In genomic region chr4:116074861-116075620, GRCm38 (mm10) we compare ENCODE assay signal across 8 mouse cellular contexts. TPM values are rescaled to one million over a fixed set of nuclear protein-coding genes. Genes with fewer than 3 reads are reported as not detected.
DNase-seq lines count a peak whose midpoint lies in the region; ATAC-seq lines count a peak whose summit lies in the region.

Uqcrh (minus strand) TSS chr4:116075071.
Lrrc41 (plus strand) TSS chr4:116075269.

- ATAC-seq in hindbrain, embryonic 16.5 days = peak; percentile 96

- H3K79me2 ChIP-seq in macrophage (ENCODE audit: inconsistent target) = peaks cover 86% of the 10 kb centered on the region

- DNase-seq in WW6 (ENCODE audit: low read depth, low spot score) = peak; percentile 90
- DNase-seq in cerebellum, postnatal 4 days (ENCODE audit: low spot score in 2 of 2) = peak; percentile 91 to 95
- DNase-seq in gastrocnemius, adult 18-20 months (ENCODE audit: low spot score) = peak; percentile 94
- peak; percentile 92 to 95 for DNase-seq in left cerebral cortex, adult 18-20 months (ENCODE audit: low spot score in 2 of 2)
- DNase-seq in right cerebral cortex, adult 18-20 months = peak; percentile 95
- peak; percentile 81 for DNase-seq in urinary bladder, postnatal 10 days (ENCODE audit: low spot score)

- WGBS in hindbrain, embryonic 16.5 days = under 1% methylated on average over 52 of the region's 55 CpGs
- WGBS in macrophage (ENCODE audit: missing documents) = under 1% methylated on average over 48 of the region's 55 CpGs

- H3K4me3 ChIP-seq in hindbrain, embryonic 16.5 days (ENCODE audit: low read length) = peak within 1 kb of the TSS; percentile 95
- H3K4me3 ChIP-seq in macrophage (ENCODE audit: inconsistent target) = peak within 1 kb of the TSS; percentile 98

- peak within 1 kb of the TSS; percentile 98 for H3K9ac ChIP-seq in hindbrain, embryonic 16.5 days (ENCODE audit: low read depth, low read length)

- H3K4me1 ChIP-seq in hindbrain, embryonic 16.5 days (ENCODE audit: control insufficient read depth, insufficient read depth, low read depth, low read length) = peaks cover 32% of the 10 kb centered on the region

- peak within 1 kb of the TSS; percentile 93 for H3K4me2 ChIP-seq in hindbrain, embryonic 16.5 days (ENCODE audit: low read length)

- no peaks in the 10 kb centered on the region for H3K27me3 ChIP-seq in hindbrain, embryonic 16.5 days (replicated peaks; ENCODE audit: control insufficient read depth, insufficient read depth, low read length)

- H3K36me3 ChIP-seq in hindbrain, embryonic 16.5 days (ENCODE audit: control insufficient read depth, insufficient read depth, low read length) = no peaks in the 10 kb centered on the region
- H3K36me3 ChIP-seq in macrophage (ENCODE audit: inconsistent target) = peaks cover 5% of the 10 kb centered on the region

- peak within 1 kb of the TSS; percentile 93 for H3K27ac ChIP-seq in hindbrain, embryonic 16.5 days (ENCODE audit: low read depth, low read length)
- peak within 1 kb of the TSS; percentile 83 for H3K27ac ChIP-seq in macrophage

- H3K9me3 ChIP-seq in hindbrain, embryonic 16.5 days (ENCODE audit: control insufficient read depth, low read length) = no peaks in the 10 kb centered on the region

RNA-seq across cellular contexts. Expression of gene Uqcrh, which starts in this region (rescaled TPM):
- total RNA-seq in gastrocnemius, adult 18-20 months (2021) = 100 to 1,000 TPM; 730 to 801 TPM
- 427 and 492 TPM in 2 replicates for polyA plus RNA-seq in hindbrain, embryonic 16.5 days (2015; fragmentation: Nextera tagmentation; extraction: Ambion mirVana)
- total RNA-seq in left cerebral cortex, adult 18-20 months (2021) = 100 to 1,000 TPM; 434 to 461 TPM
- 100 to 1,000 TPM in 3 of 26 experiments, 10 to 100 TPM in 23; 18.2 to 116 (median 63.7) TPM for total RNA-seq in macrophage (2018; cell fraction: chromatin; rRNA removed)
- 100 to 1,000 TPM; 315 to 507 (median 360) TPM for total RNA-seq in macrophage (2018; cell fraction: cytosol; rRNA removed)
- 100 to 1,000 TPM in 14 of 26 experiments, 10 to 100 TPM in 12; 48.7 to 196 (median 120) TPM for total RNA-seq in macrophage (2018; cell fraction: nucleus; rRNA removed)
- polyA plus RNA-seq in macrophage (2018) = 366 to 481 TPM (median 405 TPM) in 3 replicates

RNA-seq across cellular contexts. Expression of gene Lrrc41, which starts in this region (rescaled TPM):
- 10 to 100 TPM; 18.1 to 18.2 TPM for total RNA-seq in gastrocnemius, adult 18-20 months (2021)
- 72.1 and 78.4 TPM in 2 replicates for polyA plus RNA-seq in hindbrain, embryonic 16.5 days (2015; fragmentation: Nextera tagmentation; extraction: Ambion mirVana)
- 10 to 100 TPM; 44.7 to 54.3 TPM for total RNA-seq in left cerebral cortex, adult 18-20 months (2021)
- 10 to 100 TPM; 10.8 to 46.3 (median 29.9) TPM for total RNA-seq in macrophage (2018; cell fraction: chromatin; rRNA removed)
- total RNA-seq in macrophage (2018; cell fraction: cytosol; rRNA removed) = 10 to 100 TPM; 31.1 to 55.0 (median 42.0) TPM
- total RNA-seq in macrophage (2018; cell fraction: nucleus; rRNA removed) = 10 to 100 TPM; 16.5 to 48.3 (median 32.0) TPM
- polyA plus RNA-seq in macrophage (2018) = 19.7 to 34.0 TPM (median 33.3 TPM) in 3 replicates

Comparison
In these comparisons a context has a peak if more than half of its experiments do, and no peak if none do; other contexts are left out.
1. Peak in every context shown above with its lines: DNase-seq, ATAC-seq, H3K4me3 ChIP-seq and H3K27ac ChIP-seq.